Mouse (Mus musculus) lung, embryonic 14.5 days (tissue): ENCODE measurements around the gene Dnase2a. TPM values are rescaled to one million over a fixed set of nuclear protein-coding genes. Genes with fewer than 3 reads are reported as not detected.

Experiments used
- ATAC-seq: fragments of 200-750 bp; cut with Nextera tagmentation; 2 replicates; pipeline ENCODE4 v1.8.0; 2017; ENCODE audit warnings: mild to moderate bottlenecking, moderate TSS enrichment, moderate library complexity; ENCODE audit not compliant: insufficient read depth
- DNase-seq: peaks from one replicate; pipeline ENCODE4 v3.0.0-alpha.2; 2015
- H3K27ac ChIP-seq: fragments of 300-500 bp; sonication (generic); 2 replicates; pipeline ENCODE4 v1.5.1; 2014; ENCODE audit warnings: low read depth, mild to moderate bottlenecking, moderate library complexity
- H3K27me3 ChIP-seq: fragments of 300-500 bp; sonication (generic); 2 replicates; pipeline ENCODE4 v1.6.1; 2014; ENCODE audit warnings: low read length, control low read depth; ENCODE audit not compliant: insufficient read depth
- H3K36me3 ChIP-seq: fragments of 300-500 bp; sonication (generic); 2 replicates; pipeline ENCODE4 v1.6.1; 2014; ENCODE audit warnings: control low read depth; ENCODE audit not compliant: insufficient read depth
- H3K4me1 ChIP-seq: fragments of 300-500 bp; sonication (generic); 2 replicates; pipeline ENCODE4 v1.6.1; 2014; ENCODE audit warnings: antibody characterized with exemption, control low read depth; ENCODE audit not compliant: insufficient read depth
- H3K4me2 ChIP-seq: fragments of 300-500 bp; sonication (generic); 2 replicates; pipeline ENCODE4 v1.6.1; 2014; ENCODE audit warnings: mild to moderate bottlenecking
- H3K4me3 ChIP-seq: fragments of 300-500 bp; sonication (generic); 2 replicates; pipeline ENCODE4 v1.5.1; 2014; ENCODE audit warnings: low read depth, low read length
- H3K9ac ChIP-seq: fragments of 300-500 bp; sonication (generic); 2 replicates; pipeline ENCODE4 v1.6.1; 2014
- H3K9me3 ChIP-seq: fragments of 300-500 bp; sonication (generic); 2 replicates; pipeline ENCODE4 v1.6.1; 2016; ENCODE audit warnings: low read depth, low read length, control low read depth
- CTCF ChIP-seq: IDR thresholded peaks from 2 replicates; pipeline ENCODE4 v1.5.1; 2016; ENCODE audit warnings: antibody characterized with exemption, low read depth
- WGBS: fragments of 180-500 bp; shearing (Covaris S2); extraction: QIAGEN DNeasy Blood & Tissue Kit; methylation state at CpG from one replicate; pipeline ENCODE4 v1.1.7; 2014; 5-methylcytosine and 5-hydroxymethylcytosine counted together
- microRNA-seq: library from miRNA; unstranded; fragments of <30 nt; microRNA quantifications from one replicate; pipeline ENCODE4, GENCODE M21; 2016; ENCODE audit warnings: borderline number of aligned reads
- polyA plus RNA-seq: library from polyadenylated mRNA; unstranded; fragments of >200 nt; fragmentation: Nextera tagmentation; extraction: Ambion mirVana; gene quantifications from 2 replicates; pipeline ENCODE4 v1.2.1, GENCODE M21; 2014

Dnase2a gene
- polyA plus RNA-seq, 1 experiment from 2014 or later, result 15.3 TPM

DNA sequence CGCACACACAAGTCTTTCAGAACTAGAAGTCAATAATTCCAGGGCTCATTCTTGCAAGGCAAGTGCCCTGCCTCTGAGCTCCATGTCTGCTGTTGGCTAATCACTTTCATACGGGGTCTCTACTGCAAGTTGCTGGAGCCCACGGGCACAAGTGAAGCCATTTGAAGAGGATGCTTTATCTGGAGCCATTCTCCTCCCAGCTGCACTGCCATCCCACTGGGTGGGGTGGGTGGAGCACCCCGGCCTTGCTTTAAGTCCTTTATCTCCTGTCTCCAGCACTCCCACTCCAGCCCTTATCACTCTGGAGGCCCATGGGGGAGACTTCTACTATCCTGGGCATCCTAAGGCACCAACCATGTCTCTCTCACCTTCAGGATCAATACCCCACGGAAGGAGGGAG is 62.6 kb downstream of the Dnase2a start:
- Histone ChIP-seq H3K4me2 (peak overlapping the region; percentile 95), H3K27ac (peak overlapping the region; percentile 91; the same call in 1 of the 2 replicates), H3K9ac (peak overlapping the region; percentile 94), H3K9me3 (no peaks in the 10 kb centered on the region), H3K4me3 (peak overlapping the region; percentile 67), H3K4me1 (peaks cover 11% of the 10 kb centered on the region), H3K27me3 (no peaks in the 10 kb centered on the region), H3K36me3 (peaks cover 49% of the 10 kb centered on the region)
- 54% methylated on average over 5 of the region's 5 CpGs for WGBS
- no peak for DNase-seq
- TF ChIP-seq CTCF, result no peak
- no peak for ATAC-seq

Small RNAs within 50 kb of the gene (microRNA-seq; reads per million reads assigned to microRNA genes)
- gene Gm24197 (not detected), gene Mir7069 (4.0 reads per million, percentile 14 among the genes with 10 or more reads in this experiment)

Other genes starting within 250 kb of the Dnase2a start
- 81.7 and 83.8 TPM in 2 replicates for gene Ier2, start 245.7 kb upstream of the Dnase2a start, polyA plus RNA-seq
- gene Trmt1, start 222.3 kb upstream of the Dnase2a start, polyA plus RNA-seq, result 66.1 and 68.6 TPM in 2 replicates
- gene Nacc1, start 220.7 kb upstream of the Dnase2a start, polyA plus RNA-seq, result 29.8 and 33.8 TPM in 2 replicates
- gene Lyl1, start 207.1 kb upstream of the Dnase2a start, polyA plus RNA-seq, result 12.0 and 12.5 TPM in 2 replicates
- gene G430095P16Rik, start 185.6 kb upstream of the Dnase2a start, polyA plus RNA-seq, result 2.7 and 2.8 TPM in 2 replicates
- 42.3 and 44.1 TPM in 2 replicates for gene Nfix, start 108.2 kb upstream of the Dnase2a start, polyA plus RNA-seq
- gene Dand5, start 85.7 kb upstream of the Dnase2a start, polyA plus RNA-seq, result 4.5 and 4.6 TPM in 2 replicates
- 44.2 and 45.0 TPM in 2 replicates for gene Gadd45gip1, start 77.0 kb upstream of the Dnase2a start, polyA plus RNA-seq
- 118 and 123 TPM in 2 replicates for gene Rad23a, start 67.9 kb upstream of the Dnase2a start, polyA plus RNA-seq
- 886 and 920 TPM in 2 replicates for gene Calr, start 61.6 kb upstream of the Dnase2a start, polyA plus RNA-seq
- 92.9 and 103 TPM in 2 replicates for gene Farsa, start 51.6 kb upstream of the Dnase2a start, polyA plus RNA-seq
- gene Syce2, start 36.4 kb upstream of the Dnase2a start, polyA plus RNA-seq, result 79.9 and 94.8 TPM in 2 replicates
- 28.1 and 30.4 TPM in 2 replicates for gene Gcdh, start 14.6 kb upstream of the Dnase2a start, polyA plus RNA-seq
- gene Klf1, start 6.6 kb upstream of the Dnase2a start, polyA plus RNA-seq, result 1.8 and 1.9 TPM in 2 replicates
- 0.30 and 0.39 TPM in 2 replicates for gene Mast1, start 28.8 kb downstream of the Dnase2a start, polyA plus RNA-seq
- gene Rtbdn, start 38.4 kb downstream of the Dnase2a start, polyA plus RNA-seq, result not detected in 2 replicates
- not detected in 2 replicates for gene Gm49661, start 60.9 kb downstream of the Dnase2a start, polyA plus RNA-seq
- 819 and 843 TPM in 2 replicates for gene Prdx2, start 61.0 kb downstream of the Dnase2a start, polyA plus RNA-seq
- gene Rnaseh2a, start 61.2 kb downstream of the Dnase2a start, polyA plus RNA-seq, result 117 and 121 TPM in 2 replicates
- 12.8 and 15.4 TPM in 2 replicates for gene Junb, start 70.2 kb downstream of the Dnase2a start, polyA plus RNA-seq
- gene Hook2, start 82.0 kb downstream of the Dnase2a start, polyA plus RNA-seq, result 15.2 and 18.0 TPM in 2 replicates
- not detected in 2 replicates for gene Best2, start 106.0 kb downstream of the Dnase2a start, polyA plus RNA-seq
- 97.2 and 98.0 TPM in 2 replicates for gene Asna1, start 116.7 kb downstream of the Dnase2a start, polyA plus RNA-seq
- gene Trir, start 118.3 kb downstream of the Dnase2a start, polyA plus RNA-seq, result 153 and 156 TPM in 2 replicates
- gene Tnpo2, start 128.4 kb downstream of the Dnase2a start, polyA plus RNA-seq, result 17.9 and 20.2 TPM in 2 replicates
- 23.1 and 23.7 TPM in 2 replicates for gene Fbxw9, start 151.5 kb downstream of the Dnase2a start, polyA plus RNA-seq
- gene Gm5741, start 159.4 kb downstream of the Dnase2a start, polyA plus RNA-seq, result 0.72 TPM in 1 of 2 replicates, not detected in the other
- gene Dhps, start 163.2 kb downstream of the Dnase2a start, polyA plus RNA-seq, result 60.3 and 61.5 TPM in 2 replicates
- 155 and 158 TPM in 2 replicates for gene Wdr83os, start 172.2 kb downstream of the Dnase2a start, polyA plus RNA-seq
- 42.9 and 45.3 TPM in 2 replicates for gene Wdr83, start 172.7 kb downstream of the Dnase2a start, polyA plus RNA-seq
- 32.7 and 33.9 TPM in 2 replicates for gene Man2b1, start 174.7 kb downstream of the Dnase2a start, polyA plus RNA-seq
- gene Zfp791, start 214.5 kb downstream of the Dnase2a start, polyA plus RNA-seq, result 1.7 and 2.3 TPM in 2 replicates
- gene Cks1brt, start 243.4 kb downstream of the Dnase2a start, polyA plus RNA-seq, result not detected in 2 replicates